Mouse (Mus musculus) lung, adult 10 weeks (tissue): ENCODE results near the gene Copa. TPM values are rescaled to one million over a fixed set of nuclear protein-coding genes. Genes with fewer than 3 reads are reported as not detected.

Experiments used
- polyA plus RNA-seq: library from polyadenylated mRNA; stranded (reverse); fragments of 350-450 nt; fragmentation: Illumina TruSeq; extraction: RNeasy Lipid Tissue Mini Kit (QIAGEN cat#74804); gene quantifications from one replicate; pipeline ENCODE4 v1.2.3, GENCODE M21; 2014; ENCODE audit warnings: low read depth, low replicate concordance; ENCODE audit not compliant: insufficient read depth

The Copa gene
- polyA plus RNA-seq: 70.4 TPM

GRCm38 (mm10) chr1:172082101-172082898 is at the start of gene Copa, which contains the start of gene Ncstn:
Gene Copa (plus strand): TSS chr1:172082529.
Gene Ncstn (minus strand): TSS chr1:172082795.

GRCm38 (mm10) chr1:172057491-172057921 is 24.8 kb upstream of the Copa start, which contains the start of gene Nhlh1:
Gene Nhlh1 (minus strand): TSS chr1:172057573.

GRCm38 (mm10) chr1:172126376-172127347 is 44.3 kb downstream of the Copa start, which contains the start of gene Pex19:
Gene Pex19 (plus strand): TSS chr1:172126755.

GRCm38 (mm10) chr1:172147835-172148278 is 65.5 kb downstream of the Copa start, which contains the start of gene Dcaf8:
Gene Dcaf8 (plus strand): TSS chr1:172148084.

Other genes with a start within 250 kb of the Copa start
- gene Cd84, start 242.8 kb upstream of the Copa start, polyA plus RNA-seq: 14.1 TPM
- 0.25 TPM for gene Gm10521, start 186.9 kb upstream of the Copa start, polyA plus RNA-seq
- 5.8 TPM for gene Slamf6, start 165.0 kb upstream of the Copa start, polyA plus RNA-seq
- gene Vangl2, start 54.1 kb upstream of the Copa start, polyA plus RNA-seq: 1.7 TPM
- gene Nhlh1, start 25.0 kb upstream of the Copa start, polyA plus RNA-seq: not detected
- 40.9 TPM for gene Ncstn, start 266 bp downstream of the Copa start, polyA plus RNA-seq
- 51.8 TPM for gene Pex19, start 44.2 kb downstream of the Copa start, polyA plus RNA-seq
- gene Dcaf8, start 65.6 kb downstream of the Copa start, polyA plus RNA-seq: 44.6 TPM
- 148 TPM for gene Pea15a, start 124.3 kb downstream of the Copa start, polyA plus RNA-seq
- gene Casq1, start 137.3 kb downstream of the Copa start, polyA plus RNA-seq: 2.0 TPM
- not detected for gene Atp1a4, start 175.9 kb downstream of the Copa start, polyA plus RNA-seq
- gene Igsf8, start 179.1 kb downstream of the Copa start, polyA plus RNA-seq: 20.4 TPM
- gene Atp1a2, start 215.5 kb downstream of the Copa start, polyA plus RNA-seq: 34.3 TPM
- not detected for gene Kcnj9, start 246.8 kb downstream of the Copa start, polyA plus RNA-seq